ENCODE assay signal across 8 mouse cellular contexts in the genomic region with DNA sequence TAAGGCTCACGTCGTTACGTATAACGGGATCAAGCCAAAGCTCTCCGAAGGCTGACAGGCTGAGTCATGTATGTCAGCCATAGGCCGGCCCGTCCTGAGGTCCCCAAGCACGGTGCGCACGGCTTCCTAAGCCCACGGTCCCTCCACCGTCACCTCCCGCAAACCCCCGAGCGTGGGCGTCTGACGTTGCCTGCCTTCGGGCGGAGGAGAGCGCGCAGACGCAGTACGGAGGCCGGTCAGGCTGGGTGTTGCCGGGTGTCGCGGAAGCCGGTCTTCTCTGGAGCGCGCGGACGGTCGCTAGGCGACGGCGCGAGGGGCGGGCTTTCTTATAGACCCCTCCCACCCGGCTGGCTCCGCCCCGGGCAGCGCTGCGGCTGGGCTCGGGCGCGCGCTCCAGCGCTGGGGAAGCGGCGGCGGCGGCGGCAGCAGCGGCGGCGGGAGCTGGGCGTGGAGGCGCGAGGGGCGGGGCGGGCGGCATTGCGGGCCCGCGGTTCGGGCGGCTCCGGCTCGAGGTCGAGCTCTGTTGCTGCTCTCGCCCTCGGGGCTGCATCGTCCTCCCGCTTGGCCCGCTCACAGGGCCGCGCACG. TPM values are rescaled to one million over a fixed set of nuclear protein-coding genes. Genes with fewer than 3 reads are reported as not detected.
DNase-seq lines count a peak whose midpoint lies in the region; ATAC-seq lines count a peak whose summit lies in the region.

A gene (plus strand): TSS at position 463 of the 587 bp plus-strand sequence.

- WGBS in heart, embryonic 10.5 days: 2% methylated on average over 69 of the region's 78 CpGs
- WGBS in kidney, embryonic 15.5 days: 0% methylated on average over 54 of the region's 78 CpGs

- H3K27me3 ChIP-seq in heart, embryonic 10.5 days (ENCODE audit: insufficient read depth, poor library complexity, severe bottlenecking): no peaks in the 10 kb centered on the region
- H3K27me3 ChIP-seq in kidney, embryonic 15.5 days: no peaks in the 10 kb centered on the region
- no peaks in the 10 kb centered on the region for H3K27me3 ChIP-seq in splenic B cell, adult 2 months (ENCODE audit: control insufficient read depth, insufficient read depth, low read length, poor library complexity, severe bottlenecking)

- H3K4me3 ChIP-seq in heart, embryonic 10.5 days: peak within 1 kb of the TSS; percentile 79
- H3K4me3 ChIP-seq in kidney, embryonic 15.5 days (replicated peaks): peak within 1 kb of the TSS; percentile 88

- no peaks in the 10 kb centered on the region for H3K9me3 ChIP-seq in heart, embryonic 10.5 days
- no peaks in the 10 kb centered on the region for H3K9me3 ChIP-seq in kidney, embryonic 15.5 days (replicated peaks)

- peaks cover 10% of the 10 kb centered on the region; the same call in 1 of the 2 replicates for H3K36me3 ChIP-seq in heart, embryonic 10.5 days
- H3K36me3 ChIP-seq in kidney, embryonic 15.5 days: peaks cover 8% of the 10 kb centered on the region; the same call in 1 of the 2 replicates
- H3K36me3 ChIP-seq in splenic B cell, adult 2 months (ENCODE audit: control insufficient read depth, insufficient read depth, low read length, poor library complexity, severe bottlenecking): no peaks in the 10 kb centered on the region

- H3K27ac ChIP-seq in heart, embryonic 10.5 days: peak within 1 kb of the TSS; percentile 94
- H3K27ac ChIP-seq in kidney, embryonic 15.5 days: peak within 1 kb of the TSS; percentile 98

- no peaks in the 10 kb centered on the region for H3K4me1 ChIP-seq in heart, embryonic 10.5 days
- H3K4me1 ChIP-seq in kidney, embryonic 15.5 days: peaks cover 24% of the 10 kb centered on the region

- peak; percentile 77 for ATAC-seq in erythroblast, adult 5-6 weeks (replicated peaks; ENCODE audit: low FRiP score, poor library complexity, severe bottlenecking)
- ATAC-seq in kidney, embryonic 15.5 days (replicated peaks; ENCODE audit: low FRiP score): peak; percentile 92
- peak; percentile 54 for ATAC-seq in monocyte, adult 5-6 weeks (replicated peaks; ENCODE audit: insufficient number of reproducible peaks, low FRiP score, low TSS enrichment, poor library complexity, severe bottlenecking)

- H3K9ac ChIP-seq in kidney, embryonic 15.5 days: peak within 1 kb of the TSS; percentile 84

- peak; percentile 96 for DNase-seq in B cell, adult 2 months
- peak; percentile 99 for DNase-seq in brain, adult 2 months (ENCODE audit: low read depth, low spot score)
- DNase-seq in heart, embryonic 10.5 days (ENCODE audit: low spot score): peak; percentile 97
- DNase-seq in liver: peak; percentile 93
- peak; percentile 98 for DNase-seq in splenic B cell, adult 2 months (ENCODE audit: low read depth, low spot score)

- peak within 1 kb of the TSS; percentile 86 for H3K4me2 ChIP-seq in kidney, embryonic 15.5 days

RNA-seq across cellular contexts. Expression of the gene that starts here (rescaled TPM):
- total RNA-seq in erythroblast, adult 5-6 weeks (2015; ENCODE audit: low replicate concordance): 3.5 and 9.8 TPM in 2 replicates
- 0.98 and 4.1 TPM in 2 replicates for total RNA-seq in erythroblast, adult 5-6 weeks (2017; ENCODE audit: low replicate concordance)
- 11.7 and 12.9 TPM in 2 replicates for polyA plus RNA-seq in heart, embryonic 10.5 days (2016; fragmentation: Nextera tagmentation; extraction: Ambion mirVana)
- polyA plus RNA-seq in kidney, embryonic 15.5 days (2015; fragmentation: Nextera tagmentation; extraction: Ambion mirVana): 14.6 and 16.2 TPM in 2 replicates
- total RNA-seq in monocyte, adult 5-6 weeks (2017): 28.7 to 43.3 TPM (median 38.8 TPM) in 3 replicates

Comparison
In these comparisons a context has a peak if more than half of its experiments do, and no peak if none do; other contexts are left out.
1. Peak in every context shown above with its lines: DNase-seq, ATAC-seq, H3K4me3 ChIP-seq and H3K27ac ChIP-seq.